Mouse (Mus musculus) natural killer cell, adult 2 months (primary cell): Measurements from ENCODE around the gene Slc36a3.
"Not testable (repeated sequence)": the region's sequence is repeated elsewhere in the genome, so short reads cannot be mapped to it uniquely, and the experiment has no call there.

Experiments
- DNase-seq, 2 experiments: peaks; one replicate each; pipeline ENCODE4 v3.0.0; 2022; ENCODE audit warnings: low spot score in 2 of 2

Slc36a3 gene

DNA sequence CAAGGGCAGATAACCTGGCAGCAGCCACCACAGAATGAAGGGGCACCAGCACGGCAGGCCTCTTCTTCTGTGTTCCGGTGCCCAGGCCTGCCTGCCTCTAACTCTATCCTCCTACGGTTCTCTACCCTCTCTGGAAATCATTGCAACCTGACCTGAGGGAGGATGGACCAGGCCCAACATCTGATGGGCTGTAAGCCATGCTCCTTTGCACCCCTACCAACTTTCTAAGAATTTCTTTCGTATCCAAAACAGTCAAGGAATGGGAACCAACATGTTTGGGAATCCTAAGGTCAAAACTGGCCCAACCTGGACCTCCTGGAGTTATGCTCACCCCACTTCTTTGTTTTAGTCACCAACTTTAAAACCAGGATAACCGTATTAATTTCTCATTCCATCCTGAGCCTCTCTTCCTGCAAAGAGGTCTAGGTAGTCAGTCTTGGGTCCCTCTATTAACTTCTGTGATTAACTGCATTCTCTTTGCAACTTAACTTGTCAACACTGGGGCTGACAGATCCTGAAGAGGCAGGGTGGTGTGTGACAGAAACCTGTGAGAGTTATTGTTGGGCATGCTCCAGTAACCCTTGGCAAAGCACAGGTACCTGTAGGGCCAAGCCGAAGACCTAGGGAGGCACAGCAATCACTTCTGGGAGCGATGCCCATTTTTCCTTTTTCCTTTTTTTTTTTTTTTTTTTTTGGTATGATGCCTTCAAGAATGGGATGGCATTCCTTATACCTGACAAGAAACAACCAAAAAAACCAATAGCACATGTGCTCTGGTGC lies 41.8 kb downstream of the Slc36a3 start:
- DNase-seq = no peak

DNA sequence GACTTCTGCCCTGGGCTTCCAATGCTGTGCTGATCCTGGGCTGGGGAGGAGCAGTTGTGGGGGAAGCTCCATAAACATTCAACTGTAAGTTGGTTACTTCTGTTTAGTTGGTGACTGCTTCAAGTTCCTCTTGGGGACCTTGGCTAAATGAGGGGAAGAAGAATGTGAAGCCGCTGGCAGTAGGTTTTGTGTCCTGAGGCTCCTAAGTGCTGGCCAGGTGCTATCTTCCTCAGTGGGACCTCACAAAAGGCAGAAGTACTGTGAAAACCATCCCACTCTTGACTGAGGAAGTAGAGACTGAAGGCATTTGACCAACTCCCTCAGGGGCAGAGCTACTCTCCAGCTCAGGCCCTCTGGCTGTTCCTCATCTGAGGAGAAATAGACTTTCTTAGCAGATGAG lies 44.9 kb downstream of the Slc36a3 start:
- no peak for DNase-seq

DNA sequence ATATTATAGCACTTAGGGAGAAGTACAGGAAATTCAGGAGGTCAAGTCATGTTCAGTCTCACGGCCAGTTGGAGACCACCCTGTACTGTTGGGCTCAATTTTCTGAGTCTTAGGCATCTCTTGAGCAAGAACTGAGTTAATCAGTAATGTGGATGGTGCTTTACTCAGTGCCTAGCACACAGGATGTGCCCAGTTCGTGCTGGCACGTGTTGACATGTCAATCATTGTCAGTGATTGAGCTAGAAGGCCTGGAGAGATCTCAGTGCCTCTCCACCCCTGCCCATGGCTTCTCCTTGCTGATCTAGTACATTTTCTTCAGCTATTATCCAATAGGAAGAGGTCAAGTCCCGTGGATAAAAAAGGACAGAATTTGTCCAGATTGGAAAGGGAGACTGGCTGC lies 46.1 kb downstream of the Slc36a3 start:
- DNase-seq = no peak

DNA sequence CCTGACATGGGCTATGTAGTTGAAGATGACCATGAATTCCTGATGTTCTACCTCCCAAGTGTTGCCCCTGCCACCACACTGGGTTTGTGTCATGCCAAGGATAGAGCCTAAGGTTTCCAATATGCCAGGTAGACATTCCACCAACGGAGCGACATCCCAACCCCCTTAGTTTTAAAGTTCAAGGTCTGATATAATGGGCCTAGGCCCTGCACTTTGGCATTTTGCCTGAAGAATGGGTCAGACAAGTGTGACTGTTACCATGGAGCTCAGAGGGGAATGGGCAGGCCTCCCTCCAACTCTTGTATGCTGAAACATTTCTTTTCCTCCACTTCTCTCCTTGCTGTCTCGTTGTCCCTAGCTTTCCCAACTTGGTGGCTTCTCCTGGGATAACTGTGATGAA lies 48.3 kb downstream of the Slc36a3 start:
- no peak for DNase-seq

DNA sequence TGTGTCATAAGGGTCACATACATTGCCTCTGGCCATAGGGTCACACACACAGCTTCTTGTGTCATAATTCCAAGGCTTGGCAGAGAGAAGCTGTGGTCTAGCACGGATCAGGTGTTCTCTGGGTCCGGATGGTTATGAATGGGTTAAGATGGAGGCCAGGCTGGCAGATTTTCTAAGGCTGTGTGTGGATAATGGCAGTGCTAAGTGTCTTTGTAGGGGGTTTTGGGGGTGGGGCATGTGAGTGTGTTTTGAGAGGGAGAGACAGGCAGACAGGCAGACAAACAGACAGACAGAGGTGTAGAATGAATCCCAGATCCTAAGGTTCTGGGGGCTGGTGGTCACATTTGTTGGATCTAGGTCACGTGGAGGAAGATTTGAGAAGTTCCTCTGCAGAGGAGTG lies 49.5 kb downstream of the Slc36a3 start:
- no peak for DNase-seq

DNA sequence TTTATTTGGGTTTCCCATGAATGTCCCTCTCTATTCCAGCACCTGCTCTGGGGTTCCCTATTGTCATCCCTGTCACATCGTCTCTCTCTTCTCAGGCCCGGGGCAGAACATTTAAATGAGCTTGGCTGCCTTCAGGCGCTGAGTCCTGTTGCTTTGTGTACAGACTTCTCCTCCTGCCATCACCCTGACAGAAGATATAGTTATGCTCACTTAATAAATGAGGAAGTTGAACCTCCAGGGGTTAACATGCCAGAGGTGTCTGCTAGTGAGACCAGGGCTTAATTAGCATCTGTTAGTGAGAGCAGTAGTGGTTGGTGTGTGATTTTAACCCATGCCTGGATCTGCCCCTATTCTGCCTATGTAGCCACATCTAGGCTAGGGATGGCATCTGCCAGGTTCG lies 51.6 kb downstream of the Slc36a3 start:
- peak in 1 of 2 experiments; percentile 44 for DNase-seq

DNA sequence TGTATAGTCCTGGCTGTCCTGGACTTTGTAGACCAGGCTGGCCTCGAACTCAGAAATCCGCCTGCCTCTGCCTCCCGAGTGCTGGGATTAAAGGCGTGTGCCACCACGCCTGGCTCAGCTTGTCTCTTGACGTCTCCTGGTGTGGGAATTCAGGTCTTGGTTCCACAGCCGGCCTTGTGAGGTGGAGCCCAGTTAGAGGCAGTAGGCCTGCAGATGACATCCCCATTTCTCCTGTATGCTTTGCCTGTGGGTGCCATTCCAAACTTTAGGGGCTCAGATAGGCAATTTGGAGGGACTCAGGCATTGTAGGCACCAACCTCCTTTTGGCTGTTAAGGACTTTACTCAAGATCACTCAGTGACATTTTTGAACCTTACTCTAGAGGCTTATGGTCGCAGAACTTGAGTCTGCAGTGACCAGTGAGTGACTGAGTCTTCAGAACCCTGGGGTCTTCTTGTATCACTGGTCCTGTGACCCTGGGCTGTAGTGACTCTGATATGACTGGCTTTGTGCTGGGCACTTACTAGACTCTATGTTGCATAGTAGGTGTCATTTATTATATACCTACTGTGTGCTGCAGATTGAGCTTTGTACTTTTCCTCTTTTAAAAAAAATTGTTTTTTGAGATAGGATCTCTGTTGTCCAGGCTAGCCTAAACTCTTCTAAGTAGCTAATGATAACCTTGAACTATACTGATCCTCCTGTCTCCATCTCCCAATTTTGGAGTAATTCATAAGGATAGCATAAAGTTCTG lies 52.3 kb downstream of the Slc36a3 start:
- DNase-seq = no peak

DNA sequence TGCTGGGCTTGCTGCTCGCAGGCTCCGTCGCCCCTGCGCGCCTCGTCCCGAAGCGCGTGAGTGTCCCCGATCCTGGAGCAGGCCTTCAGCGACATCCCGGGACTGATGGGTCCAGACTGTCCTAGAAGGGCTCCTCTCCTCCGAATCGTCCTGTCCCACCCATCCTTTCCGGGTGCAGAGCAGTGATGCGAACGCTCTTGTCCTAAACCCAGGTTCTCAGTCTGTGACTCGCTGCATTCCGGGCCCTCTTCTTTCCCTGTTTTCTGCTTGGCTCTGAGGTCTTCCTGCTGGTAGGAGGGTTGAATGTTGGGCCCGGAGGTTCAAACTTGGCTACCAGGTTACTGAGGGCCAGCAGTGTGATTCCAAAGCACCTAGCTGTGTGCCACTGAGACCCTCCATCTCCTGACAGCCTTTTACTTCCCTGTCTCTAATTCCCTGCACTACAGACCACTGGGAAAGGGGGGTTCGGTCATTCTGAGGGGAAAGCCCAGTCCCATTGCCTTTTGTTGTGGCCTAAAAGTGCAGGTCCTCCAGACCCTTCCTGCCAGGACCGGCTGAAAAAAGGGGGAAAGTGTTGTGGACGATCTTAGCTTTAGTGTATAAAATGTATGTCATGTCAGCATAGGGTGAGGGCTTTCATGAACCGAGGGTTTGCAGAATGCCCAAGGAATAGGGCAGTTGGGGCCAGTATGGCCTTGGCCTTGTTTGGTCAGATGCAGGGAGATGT lies 53.2 kb downstream of the Slc36a3 start:
- DNase-seq = no peak

DNA sequence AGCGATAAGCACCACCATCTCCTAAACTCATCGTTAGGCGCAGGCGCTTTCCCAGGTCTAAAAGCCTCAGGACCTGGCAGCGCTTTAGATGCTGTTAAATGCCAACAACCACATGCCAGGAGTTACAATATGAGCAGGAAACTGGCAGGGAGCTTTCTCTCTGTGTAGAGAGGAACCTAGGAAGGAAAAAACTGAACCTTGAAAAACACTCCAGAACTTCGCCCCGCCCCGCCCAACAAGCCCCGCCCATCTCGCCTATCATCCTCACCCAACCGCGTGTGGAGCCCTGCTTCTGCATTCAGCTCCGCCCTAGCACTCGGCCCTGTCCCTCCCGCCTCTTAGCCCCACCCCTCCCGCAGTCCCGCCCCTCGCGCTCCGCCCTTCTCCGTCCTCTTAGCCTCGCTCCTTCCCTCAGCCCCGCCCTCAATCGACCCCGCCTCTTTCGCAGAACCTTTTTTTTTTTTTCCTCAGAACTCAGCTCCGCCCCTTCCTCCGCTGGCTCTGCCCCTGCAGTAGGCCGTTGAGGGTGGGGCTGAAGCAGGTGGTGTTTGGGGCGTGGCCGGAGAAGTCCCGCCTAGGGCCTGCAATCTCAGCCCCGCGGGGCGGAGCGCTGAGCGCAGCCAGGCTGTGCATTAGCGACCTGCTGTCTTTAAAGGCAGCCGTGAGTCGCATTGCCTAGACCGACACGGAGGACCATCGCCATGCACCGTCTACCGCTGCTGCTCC lies 53.9 kb downstream of the Slc36a3 start, which contains the start of gene Gm2a:
Gene Gm2a (plus strand): TSS at position 653 of the 726 bp plus-strand sequence.
- DNase-seq = peak; percentile 93 to 97

DNA sequence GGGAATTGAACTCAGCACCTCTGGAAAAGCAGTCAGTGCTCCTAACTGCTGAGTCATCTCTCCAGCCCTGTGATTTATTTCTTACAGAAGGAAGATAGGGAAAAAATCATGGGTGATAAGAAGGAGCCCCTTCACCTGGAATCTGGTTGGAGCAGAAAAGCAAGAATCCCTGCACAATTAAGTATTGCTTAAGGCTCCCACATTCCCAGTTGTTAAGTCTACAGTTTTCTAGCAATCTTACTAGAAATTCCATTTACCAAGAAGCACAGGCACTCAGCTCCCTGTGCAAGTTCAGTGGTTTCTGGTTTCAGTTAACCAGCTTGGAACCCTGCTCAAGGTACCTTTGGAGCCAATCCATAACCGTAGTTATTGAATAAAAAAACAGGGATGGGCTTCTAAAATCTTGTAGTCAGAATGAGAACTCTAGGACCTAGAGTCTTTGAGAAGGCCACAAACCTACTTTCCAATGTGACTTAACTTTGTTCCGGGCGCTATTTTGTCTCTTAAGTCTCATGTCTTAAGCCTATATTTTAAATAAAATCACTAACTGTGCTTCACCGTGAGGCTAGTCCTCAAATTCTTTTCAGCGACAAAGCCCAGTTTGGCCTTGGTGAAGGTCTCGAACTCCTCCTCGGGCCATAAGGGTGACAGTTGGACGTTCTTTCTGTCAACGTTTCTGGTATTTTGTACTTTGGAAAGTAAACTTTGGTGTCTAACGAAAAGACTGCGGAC lies 54.6 kb downstream of the Slc36a3 start:
- no peak for DNase-seq

DNA sequence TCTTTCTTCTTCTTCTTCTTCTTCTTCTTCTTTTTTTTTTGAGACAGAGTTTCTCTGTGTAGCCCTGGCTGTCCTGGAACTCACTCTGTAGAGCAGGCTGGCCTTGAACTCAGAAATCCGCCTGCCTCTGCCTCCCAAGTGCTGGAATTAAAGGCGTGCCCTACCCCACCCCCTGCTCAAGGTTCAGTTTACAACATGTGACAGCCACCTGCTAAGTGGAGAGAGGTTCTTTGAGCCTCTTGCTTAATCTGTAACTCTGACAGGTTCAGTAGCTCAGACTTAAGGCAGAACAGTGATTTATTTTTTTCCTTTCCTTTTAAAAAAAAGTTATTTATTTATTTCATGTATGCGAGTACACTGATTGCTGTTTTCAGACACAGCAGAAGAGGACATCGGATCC lies 55.2 kb downstream of the Slc36a3 start:
- DNase-seq = not testable (repeated sequence)

DNA sequence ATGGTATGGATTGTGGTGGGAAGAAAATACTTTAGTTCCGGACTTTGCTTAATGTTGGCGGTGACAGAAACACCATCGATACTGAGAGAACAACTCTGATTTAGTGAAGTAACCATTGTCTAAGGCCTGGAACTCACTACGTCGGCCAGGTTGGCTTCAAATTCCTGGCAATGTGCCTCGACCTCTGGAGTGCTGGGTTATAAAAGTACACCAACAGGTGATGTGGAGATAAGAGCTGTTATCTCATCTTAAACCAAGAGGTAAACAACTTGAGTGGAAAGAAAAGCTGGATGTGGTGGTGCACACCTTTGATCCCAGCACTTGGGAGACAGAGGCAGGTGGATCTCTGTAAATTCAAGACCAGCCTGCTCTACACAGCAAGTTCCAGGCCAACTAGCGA lies 58.4 kb downstream of the Slc36a3 start:
- DNase-seq = no peak

DNA sequence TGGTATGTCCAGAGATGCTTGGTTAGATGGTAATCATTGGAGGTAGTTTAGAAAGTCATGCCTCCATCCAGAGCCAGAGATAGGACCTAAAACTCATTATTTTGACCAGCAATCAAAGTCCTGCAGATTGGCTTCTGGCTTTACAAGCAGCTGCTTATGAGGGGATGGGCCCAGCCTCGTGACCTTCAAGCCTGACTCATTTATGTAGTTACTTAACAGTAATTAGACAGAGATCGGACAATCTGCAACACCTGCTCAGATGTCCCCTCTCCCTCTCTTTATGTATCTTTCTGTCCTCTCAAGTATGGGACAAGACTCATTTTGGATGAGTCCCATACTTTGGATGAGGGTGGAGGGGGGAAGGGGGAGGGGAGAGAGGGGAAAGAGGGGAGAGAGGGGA lies 61.6 kb downstream of the Slc36a3 start:
- DNase-seq = no peak

DNA sequence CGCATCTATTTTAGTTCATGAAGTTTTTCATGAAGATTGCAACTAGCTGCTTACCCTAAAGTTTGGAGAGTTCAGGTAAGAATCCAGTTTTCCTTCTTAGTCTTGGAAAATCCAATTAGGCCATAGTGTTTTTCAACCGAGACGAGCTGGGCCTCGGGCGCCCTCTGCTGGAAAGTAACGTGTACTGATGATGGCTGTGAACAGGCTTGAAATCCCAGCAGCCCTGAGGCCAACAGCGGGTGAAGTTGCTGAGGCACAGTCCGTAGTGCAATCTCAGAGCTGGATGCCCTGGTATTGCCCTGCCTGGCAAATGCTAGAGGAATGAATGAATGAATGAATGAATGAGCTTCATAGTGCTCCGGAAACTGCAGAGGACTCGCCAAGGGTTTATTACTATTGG lies 64.5 kb downstream of the Slc36a3 start:
- peak; percentile 35 to 49 for DNase-seq

DNA sequence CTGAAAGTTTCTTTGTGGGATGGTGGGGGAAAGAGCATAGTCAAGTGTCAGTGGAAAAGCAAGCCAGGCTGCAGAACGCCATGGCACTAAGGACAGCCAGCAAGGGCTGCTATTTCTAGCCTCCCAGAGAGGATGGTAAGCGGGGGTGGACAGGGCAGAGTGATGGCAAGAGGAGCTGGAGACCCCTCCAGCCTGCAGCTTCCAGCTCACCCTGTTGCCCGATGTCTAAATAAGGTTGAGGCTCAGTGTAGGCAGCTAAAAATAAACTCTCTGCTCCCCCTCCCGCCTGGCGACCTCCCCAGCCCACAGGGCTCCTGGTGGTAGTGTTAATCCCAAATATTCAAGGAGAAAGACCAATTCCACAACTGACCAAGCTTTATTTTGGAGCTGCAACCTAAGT lies 66.1 kb downstream of the Slc36a3 start:
- no peak for DNase-seq

DNA sequence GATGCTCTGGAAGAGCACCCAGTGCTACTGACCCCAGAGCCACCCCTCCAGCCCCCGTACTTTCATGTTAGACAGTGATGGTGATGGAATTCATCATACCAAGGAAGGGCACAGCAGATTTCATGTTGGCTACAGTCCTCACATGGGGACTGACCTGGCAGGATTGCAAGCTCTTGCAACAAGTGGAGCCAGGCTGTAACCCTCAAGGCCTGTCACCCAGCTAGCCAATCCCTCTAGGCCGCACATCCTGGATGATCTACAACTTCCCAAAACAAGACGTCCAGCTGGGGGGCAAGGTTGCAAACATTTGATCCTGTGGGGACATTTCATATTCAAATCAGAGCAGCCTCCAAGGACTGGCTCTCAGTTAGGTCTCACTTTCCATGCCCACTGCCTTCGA lies 66.9 kb downstream of the Slc36a3 start:
- DNase-seq = no peak

DNA sequence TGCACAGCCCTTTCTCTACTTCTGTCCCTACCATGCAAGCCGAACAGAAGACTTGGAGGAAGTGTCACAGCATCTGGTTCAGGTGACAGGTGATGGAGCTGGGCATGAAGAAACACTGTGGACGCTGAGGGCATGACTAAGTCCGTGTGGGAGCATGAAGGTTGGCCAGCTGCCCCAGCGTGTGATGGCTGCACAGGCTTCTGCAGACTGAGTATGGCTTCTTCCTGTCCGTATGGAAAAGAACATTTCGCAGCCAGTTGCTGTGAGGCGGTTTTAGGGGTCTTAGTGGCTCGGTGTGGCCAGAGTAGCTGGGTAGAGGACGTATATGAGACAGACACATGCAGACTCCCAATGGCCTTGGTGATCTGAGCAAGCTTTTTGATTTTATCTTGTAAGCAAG lies 70.3 kb downstream of the Slc36a3 start:
- no peak for DNase-seq

DNA sequence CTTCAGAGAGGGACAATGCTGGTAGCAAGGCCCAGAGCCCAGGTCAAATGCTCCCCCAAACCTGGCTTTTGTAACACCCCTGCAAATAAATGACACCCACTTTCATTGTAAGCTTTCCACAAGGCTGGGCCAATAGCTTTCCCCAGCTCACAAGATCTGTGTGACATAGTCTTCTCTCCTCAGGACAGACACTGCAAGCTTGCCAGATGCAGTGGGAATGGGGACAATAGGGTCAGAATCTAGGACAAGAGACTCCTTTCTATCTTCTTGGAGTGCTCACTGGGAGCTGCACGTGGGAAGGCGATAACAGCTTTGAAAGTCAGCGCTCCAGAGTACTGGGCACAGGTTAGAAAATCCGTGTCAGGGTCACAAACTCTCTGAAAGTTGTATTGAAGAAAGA lies 72.3 kb downstream of the Slc36a3 start:
- DNase-seq = no peak

DNA sequence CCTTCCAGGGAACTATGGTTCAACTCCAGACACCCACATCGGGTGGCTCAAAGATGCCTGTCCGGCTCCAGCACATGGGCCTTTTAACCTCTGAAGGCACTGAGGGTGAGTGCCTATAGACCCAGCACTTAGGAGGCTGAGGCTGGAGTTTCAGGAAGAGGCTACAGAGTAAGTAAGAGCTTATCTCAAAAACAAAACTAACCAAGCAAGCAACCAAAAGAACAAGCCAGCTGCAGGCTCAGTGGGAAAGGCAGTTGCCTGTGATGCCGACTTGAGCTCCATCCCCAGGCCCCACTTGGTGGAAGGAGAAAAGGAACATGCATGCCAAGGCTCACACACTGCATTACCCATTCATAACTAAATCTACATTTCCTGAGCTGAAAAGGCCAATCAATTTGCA lies 73.0 kb downstream of the Slc36a3 start:
- DNase-seq = no peak

DNA sequence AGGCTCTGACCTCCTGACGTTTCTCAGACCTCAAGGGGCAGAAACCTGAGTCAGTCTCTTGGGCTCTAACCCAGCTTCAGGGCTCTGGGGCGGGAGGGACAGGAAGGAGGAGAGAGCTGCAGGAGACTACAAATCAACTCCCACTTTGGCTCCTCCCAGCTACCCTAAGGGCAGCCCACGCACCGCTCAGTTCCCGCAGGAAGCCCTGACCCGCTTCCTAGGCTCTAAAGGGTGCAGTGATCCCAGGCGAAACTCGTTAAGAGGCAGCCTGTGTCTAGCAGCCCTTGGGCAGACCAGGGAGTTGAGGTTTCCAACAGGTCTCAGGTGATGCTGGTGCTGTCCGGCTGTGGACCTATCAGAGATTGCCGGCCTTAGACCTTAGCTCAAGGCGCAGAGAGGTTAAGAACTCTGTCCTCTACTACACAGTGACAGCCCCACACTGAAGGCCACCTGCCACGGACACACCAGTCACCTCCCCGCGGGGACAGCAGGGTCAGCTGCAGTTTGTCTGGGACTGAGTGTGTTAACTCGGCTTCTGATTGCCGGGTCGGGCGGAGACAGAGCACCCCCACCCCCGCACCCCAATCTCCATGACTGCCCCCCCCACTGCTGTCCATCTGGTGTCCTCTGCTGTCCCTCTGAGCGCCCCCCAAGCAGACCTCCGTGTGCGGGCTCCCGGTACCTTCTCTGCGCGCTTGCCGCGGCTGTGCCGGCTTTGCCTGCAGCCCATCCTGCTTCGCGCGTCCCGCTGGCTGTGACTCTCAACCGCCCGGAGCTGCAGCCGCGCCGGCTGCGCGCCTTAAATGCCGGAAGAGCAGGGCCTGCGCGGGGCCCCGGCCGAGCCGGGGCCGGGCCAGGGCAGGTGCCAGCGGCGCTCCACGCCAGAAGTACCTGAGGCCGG lies 73.9 kb downstream of the Slc36a3 start, which contains the start of gene Ccdc69:
Gene Ccdc69 (minus strand): TSS at position 801 of the 901 bp plus-strand sequence.
- peak; percentile 50 to 63 for DNase-seq
